Mouse (Mus musculus) liver, embryonic 16.5 days (tissue): ENCODE results near the gene 4632433K11Rik. TPM values are rescaled to one million over a fixed set of nuclear protein-coding genes. Genes with fewer than 3 reads are reported as not detected.
A peak's percentile ranks its signal among the peaks of the same experiment; 100 is the strongest.

ENCODE experiments used
- ATAC-seq: fragments of 200-750 bp; cut with Nextera tagmentation; 2 replicates; pipeline ENCODE4 v1.8.0; 2017; ENCODE audit warnings: low read depth, mild to moderate bottlenecking, moderate number of reproducible peaks, moderate library complexity
- H3K27ac ChIP-seq: fragments of 300-500 bp; sonication (generic); 2 replicates; pipeline ENCODE4 v1.5.1; 2014; ENCODE audit warnings: mild to moderate bottlenecking, low read length
- H3K27me3 ChIP-seq: fragments of 300-500 bp; sonication (generic); 2 replicates; pipeline ENCODE4 v1.6.1; 2014; ENCODE audit warnings: low read depth, low read length, mixed read lengths; ENCODE audit not compliant: control insufficient read depth, insufficient read depth
- H3K36me3 ChIP-seq: fragments of 300-500 bp; sonication (generic); 2 replicates; pipeline ENCODE4 v1.6.1; 2014; ENCODE audit warnings: mild to moderate bottlenecking; ENCODE audit not compliant: control insufficient read depth, insufficient read depth
- H3K4me1 ChIP-seq: fragments of 300-500 bp; sonication (generic); 2 replicates; pipeline ENCODE4 v1.6.1; 2014; ENCODE audit warnings: low read depth, low read length, mixed read lengths; ENCODE audit not compliant: control insufficient read depth
- H3K4me2 ChIP-seq: fragments of 300-500 bp; sonication (generic); 2 replicates; pipeline ENCODE4 v1.6.1; 2014; ENCODE audit warnings: low read depth, low read length, mixed read lengths
- H3K4me3 ChIP-seq: fragments of 300-500 bp; sonication (generic); 2 replicates; pipeline ENCODE4 v1.5.1; 2014; ENCODE audit warnings: low read depth, mild to moderate bottlenecking, low read length
- H3K9ac ChIP-seq: fragments of 300-500 bp; sonication (generic); 2 replicates; pipeline ENCODE4 v1.6.1; 2014; ENCODE audit warnings: low read depth, low read length
- H3K9me3 ChIP-seq: fragments of 300-500 bp; sonication (generic); replicated peaks from 2 replicates; pipeline ENCODE4 v1.6.1; 2016; ENCODE audit warnings: low read length; ENCODE audit not compliant: control insufficient read depth
- WGBS: fragments of 180-500 bp; shearing (Covaris S2); extraction: QIAGEN DNeasy Blood & Tissue Kit; methylation state at CpG from one replicate; pipeline ENCODE4 v1.1.7; 2014; ENCODE audit not compliant: insufficient replicate concordance; 5-methylcytosine and 5-hydroxymethylcytosine counted together
- polyA plus RNA-seq: library from polyadenylated mRNA; unstranded; fragments of >200 nt; fragmentation: Nextera tagmentation; extraction: Ambion mirVana; gene quantifications from 2 replicates; pipeline ENCODE4 v1.2.1, GENCODE M21; 2015

Gene 4632433K11Rik
- polyA plus RNA-seq, 1 experiment from 2014 or later = not detected

DNA sequence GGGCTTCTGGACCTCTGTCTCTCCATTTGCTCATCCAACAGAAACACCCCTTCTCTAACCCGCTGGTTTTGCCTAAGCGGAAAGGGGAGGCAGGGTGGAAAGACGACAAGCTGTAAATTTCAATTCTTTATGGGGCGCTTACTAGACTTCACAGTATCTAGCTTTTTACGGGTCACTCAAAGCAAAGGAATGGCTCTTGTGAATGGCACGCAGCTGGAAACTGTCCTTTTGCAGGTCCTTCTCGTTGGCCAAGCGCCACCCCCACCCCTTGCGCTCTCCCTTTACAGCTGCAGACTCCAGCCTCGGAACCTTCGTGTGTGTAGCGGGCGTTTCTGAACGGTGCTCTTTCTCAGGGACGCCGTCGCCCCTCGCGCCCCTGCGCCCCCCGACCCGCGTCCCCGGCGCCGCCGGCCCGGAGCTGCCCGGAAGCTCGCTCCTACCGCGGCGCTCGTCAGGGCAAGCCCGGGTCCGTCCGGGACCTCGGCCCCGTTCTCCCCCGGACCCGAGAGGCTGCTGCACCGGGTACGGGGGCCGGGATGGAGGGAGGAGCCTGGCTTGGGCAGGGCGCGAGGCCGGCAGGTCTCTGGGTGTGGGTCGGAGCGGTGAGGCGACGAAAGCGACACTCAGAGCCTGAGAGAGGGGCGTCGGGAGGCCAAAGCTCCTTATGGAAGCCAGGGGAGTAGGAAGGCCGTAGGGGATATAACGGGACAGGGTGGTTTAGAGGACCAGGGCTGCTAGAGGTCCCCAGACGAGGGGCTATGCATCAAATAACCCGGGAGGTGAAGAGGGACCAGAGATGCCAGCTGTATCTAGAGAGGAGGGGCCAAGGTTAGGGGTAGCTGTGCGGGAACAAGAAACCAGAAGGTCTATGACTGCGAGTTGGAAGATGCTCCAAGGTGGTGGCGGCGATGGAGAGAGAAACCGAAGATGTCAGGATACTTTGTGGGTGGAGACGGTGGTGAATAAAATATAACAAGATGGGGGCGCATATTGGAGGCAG, 17.6 kb downstream of the 4632433K11Rik start, which contains the start of gene Zfp580:
Gene Zfp580, plus strand, starts transcription at position 346 of the 1,000 bp plus-strand sequence.
- 2% methylated on average over 65 of the region's 65 CpGs for WGBS
- Histone ChIP-seq H3K4me3 (peak within 1 kb of the TSS; percentile 62), H3K27ac (no peak within 1 kb of the TSS), H3K4me1 (peaks cover 4% of the 10 kb centered on the region), H3K9me3 (no peaks in the 10 kb centered on the region), H3K27me3 (peaks cover 79% of the 10 kb centered on the region), H3K4me2 (peak within 1 kb of the TSS; percentile 74), H3K9ac (peak within 1 kb of the TSS; percentile 57), H3K36me3 (no peaks in the 10 kb centered on the region)
- peak; percentile 67 for ATAC-seq

DNA sequence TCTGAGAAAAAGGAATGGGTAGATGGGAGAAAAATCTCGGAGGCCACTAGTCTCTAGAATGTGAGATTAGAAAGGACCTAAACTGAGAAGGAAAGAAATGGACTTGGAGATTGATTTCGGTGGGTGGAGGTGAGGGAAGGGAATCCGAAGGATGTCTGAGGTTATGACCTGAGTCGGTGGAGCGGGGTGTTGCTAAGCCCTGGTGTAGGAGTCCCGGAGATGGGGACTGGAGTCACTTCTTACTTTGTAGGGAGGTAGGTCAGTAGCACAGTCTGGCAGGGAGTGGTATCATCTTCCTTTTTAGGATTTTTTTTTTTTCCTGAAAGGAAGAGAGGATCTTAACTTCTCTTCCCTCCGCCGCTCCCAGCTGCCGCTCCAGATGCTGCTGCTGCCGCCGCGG, 18.5 kb downstream of the 4632433K11Rik start:
- 4% methylated on average over 12 of the region's 12 CpGs for WGBS
- 0 out of 2 replicates have a peak overlapping the region, but pooled peaks have one; percentile 4 for H3K4me2 ChIP-seq
- no peak overlapping the region for H3K27ac ChIP-seq
- peaks cover 89% of the 10 kb centered on the region for H3K27me3 ChIP-seq
- peaks cover 4% of the 10 kb centered on the region for H3K4me1 ChIP-seq
- H3K9me3 ChIP-seq = no peaks in the 10 kb centered on the region
- no peaks in the 10 kb centered on the region for H3K36me3 ChIP-seq
- H3K4me3 ChIP-seq = peak overlapping the region; percentile 62
- H3K9ac ChIP-seq = no peak overlapping the region
- ATAC-seq = no peak

DNA sequence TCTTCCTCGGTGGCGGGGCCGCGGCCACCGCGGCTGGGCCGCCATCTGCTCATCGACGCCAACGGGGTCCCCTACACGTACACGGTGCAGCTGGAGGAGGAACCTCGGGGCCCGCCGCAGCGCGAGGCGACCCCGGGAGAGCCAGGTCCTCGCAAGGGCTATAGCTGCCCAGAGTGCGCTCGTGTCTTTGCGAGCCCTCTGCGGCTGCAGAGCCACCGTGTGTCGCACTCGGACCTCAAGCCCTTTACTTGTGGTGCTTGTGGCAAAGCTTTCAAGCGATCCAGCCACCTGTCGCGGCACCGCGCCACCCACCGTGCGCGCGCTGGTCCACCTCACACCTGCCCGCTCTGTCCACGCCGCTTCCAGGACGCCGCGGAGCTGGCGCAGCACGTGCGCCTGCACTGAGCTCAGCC, 19.0 kb downstream of the 4632433K11Rik start:
- Histone ChIP-seq H3K36me3 (no peaks in the 10 kb centered on the region), H3K27ac (no peak overlapping the region), H3K4me3 (peak overlapping the region; percentile 1; the same call in 1 of the 2 replicates), H3K4me2 (0 out of 2 replicates have a peak overlapping the region, but pooled peaks have one; percentile 4), H3K4me1 (peaks cover 4% of the 10 kb centered on the region), H3K9me3 (no peaks in the 10 kb centered on the region), H3K27me3 (peaks cover 94% of the 10 kb centered on the region), H3K9ac (no peak overlapping the region)
- no peak for ATAC-seq
- WGBS = 3% methylated on average over 45 of the region's 45 CpGs

DNA sequence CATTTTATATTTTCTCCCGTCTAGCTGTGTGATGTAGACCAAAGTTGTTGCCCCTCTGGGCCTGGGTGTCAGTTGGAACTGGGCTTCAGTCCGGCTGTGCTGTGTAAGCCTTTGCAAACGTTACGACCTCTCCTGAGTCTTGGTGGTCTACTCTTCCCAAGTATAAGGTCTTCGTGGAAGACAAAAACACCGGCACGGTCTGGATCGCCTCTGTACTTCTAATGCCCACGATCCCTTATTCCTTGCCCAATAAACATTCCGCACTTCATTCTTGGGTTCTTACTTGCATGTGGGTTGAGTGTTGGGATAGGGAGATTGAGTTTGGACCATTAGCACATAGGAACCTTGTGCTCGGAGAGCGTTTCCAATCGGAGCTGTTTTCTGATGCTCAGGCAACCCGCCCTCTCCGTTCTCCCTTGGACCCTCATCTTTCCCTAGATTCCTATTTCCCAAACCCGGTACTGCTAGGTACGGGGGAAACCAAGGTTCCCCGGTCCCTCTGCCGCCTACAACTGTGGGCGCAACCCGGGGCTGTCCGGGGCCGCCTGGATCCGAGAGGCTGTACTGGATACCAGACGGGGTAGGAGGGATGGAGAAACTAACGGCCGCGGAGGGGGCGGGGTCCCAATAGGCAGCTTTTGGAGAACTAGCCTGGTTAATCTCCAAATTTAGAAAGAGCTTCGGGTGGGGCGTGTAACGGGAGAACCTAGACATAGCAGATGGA, 19.7 kb downstream of the 4632433K11Rik start:
- Histone ChIP-seq H3K27me3 (peaks cover 98% of the 10 kb centered on the region), H3K4me1 (peaks cover 4% of the 10 kb centered on the region), H3K4me2 (peak overlapping the region; percentile 28), H3K4me3 (peak overlapping the region; percentile 34), H3K36me3 (no peaks in the 10 kb centered on the region), H3K27ac (no peak overlapping the region), H3K9ac (no peak overlapping the region), H3K9me3 (no peaks in the 10 kb centered on the region)
- 9% methylated on average over 32 of the region's 32 CpGs for WGBS
- ATAC-seq = no peak

DNA sequence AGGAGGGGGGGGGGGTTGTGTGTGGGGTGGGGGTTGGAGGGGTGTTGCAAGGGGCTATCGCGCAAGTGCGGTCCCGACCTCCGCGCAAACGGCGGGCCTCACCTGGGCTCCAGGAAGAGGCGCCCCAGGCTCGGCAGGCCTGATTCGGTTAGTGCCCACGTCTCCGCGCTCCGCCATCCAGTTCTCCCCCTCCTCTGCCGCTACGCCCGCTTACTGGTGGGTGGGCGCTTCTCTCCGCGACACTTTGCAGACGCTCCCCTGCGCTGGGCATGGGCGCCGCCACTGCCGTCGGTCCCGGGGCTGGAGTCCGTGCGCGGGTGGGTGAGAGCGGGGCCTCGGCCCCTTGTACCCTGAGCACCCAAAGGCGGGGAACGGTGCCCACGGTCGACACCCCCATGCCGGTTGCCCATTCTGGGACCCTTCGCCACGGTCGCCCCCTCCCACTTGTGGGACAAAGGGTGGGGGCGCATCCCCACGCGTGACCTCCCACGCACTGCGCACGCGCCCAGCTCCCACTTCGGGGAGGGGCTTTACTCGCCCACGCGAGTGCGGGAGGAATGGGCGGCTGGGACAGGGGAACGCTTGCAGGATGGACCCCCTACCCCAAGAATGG, 22.8 kb downstream of the 4632433K11Rik start:
- Histone ChIP-seq H3K36me3 (no peaks in the 10 kb centered on the region), H3K9ac (no peak overlapping the region), H3K4me1 (peaks cover 13% of the 10 kb centered on the region), H3K27me3 (peaks cover 68% of the 10 kb centered on the region), H3K4me2 (peak overlapping the region; percentile 38), H3K9me3 (no peaks in the 10 kb centered on the region), H3K27ac (no peak overlapping the region), H3K4me3 (peak overlapping the region; percentile 32)
- no peak for ATAC-seq
- 7% methylated on average over 49 of the region's 55 CpGs for WGBS

DNA sequence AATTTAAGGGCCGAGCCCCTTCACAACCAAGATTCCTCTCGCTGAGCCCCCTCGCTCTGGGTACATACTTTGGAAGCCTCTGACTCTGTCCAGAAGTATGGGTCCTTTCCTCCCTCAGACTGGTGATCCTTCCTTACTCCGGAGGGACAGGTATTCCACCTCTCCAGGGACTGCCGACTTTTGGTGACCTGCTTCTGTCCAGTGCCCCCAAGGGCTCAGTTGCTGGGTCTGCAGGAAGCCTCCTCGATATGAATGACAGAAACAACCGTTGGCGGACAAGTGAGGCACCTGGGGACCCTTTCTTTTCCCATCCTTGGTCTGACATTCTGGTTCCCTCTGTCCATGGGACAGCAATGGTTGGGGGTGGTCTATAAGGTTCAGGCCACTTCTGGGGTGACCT, 23.5 kb downstream of the 4632433K11Rik start:
- Histone ChIP-seq H3K4me3 (no peak overlapping the region), H3K4me2 (no peak overlapping the region), H3K4me1 (peaks cover 10% of the 10 kb centered on the region), H3K9ac (no peak overlapping the region), H3K9me3 (no peaks in the 10 kb centered on the region), H3K27ac (no peak overlapping the region), H3K27me3 (peaks cover 62% of the 10 kb centered on the region), H3K36me3 (no peaks in the 10 kb centered on the region)
- ATAC-seq = no peak
- WGBS = 26% methylated on average over 8 of the region's 8 CpGs

DNA sequence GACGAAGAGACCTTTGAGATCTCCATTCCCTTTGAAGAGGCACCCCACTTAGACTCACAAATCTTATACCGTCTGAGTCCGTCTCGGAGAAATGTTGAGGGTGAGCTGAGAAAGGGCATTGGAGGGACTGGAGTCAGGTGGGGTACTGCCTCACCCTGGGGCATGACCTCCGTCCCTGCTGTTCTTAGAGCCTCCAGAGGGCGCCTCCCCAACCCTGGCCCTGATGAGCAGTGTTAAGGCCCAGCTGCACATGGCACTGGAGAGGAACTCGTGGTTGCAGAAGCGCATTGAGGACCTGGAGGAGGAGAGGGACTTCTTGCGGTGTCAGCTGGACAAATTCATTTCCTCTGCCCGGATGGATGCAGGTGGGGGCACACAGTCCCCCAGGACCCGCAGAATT, 23.9 kb downstream of the 4632433K11Rik start:
- H3K9me3 ChIP-seq = no peaks in the 10 kb centered on the region
- 24% methylated on average over 11 of the region's 11 CpGs for WGBS
- peaks cover 58% of the 10 kb centered on the region for H3K27me3 ChIP-seq
- ATAC-seq = no peak
- H3K4me3 ChIP-seq = no peak overlapping the region
- no peaks in the 10 kb centered on the region for H3K36me3 ChIP-seq
- no peak overlapping the region for H3K4me2 ChIP-seq
- peaks cover 10% of the 10 kb centered on the region for H3K4me1 ChIP-seq
- no peak overlapping the region for H3K9ac ChIP-seq
- H3K27ac ChIP-seq = no peak overlapping the region

DNA sequence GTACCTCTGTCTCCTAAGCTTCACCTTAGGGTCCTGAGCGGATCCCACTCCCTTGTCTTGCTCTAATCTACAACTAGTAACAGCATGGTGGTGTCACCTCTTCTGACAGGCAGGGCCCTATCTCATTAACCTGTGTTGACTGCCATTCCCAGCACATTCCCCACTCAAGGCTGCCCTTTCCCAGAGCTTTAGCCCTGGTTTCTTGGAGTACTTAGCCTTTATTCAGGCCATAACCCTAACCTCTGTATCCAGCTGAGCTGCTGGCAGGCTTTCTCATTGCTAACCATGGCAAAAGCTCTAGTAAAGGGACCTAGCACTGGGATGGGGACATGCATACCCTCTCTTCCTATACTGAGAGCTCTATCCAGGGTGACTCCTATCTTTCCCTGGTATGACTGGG, 24.7 kb downstream of the 4632433K11Rik start:
- 67% methylated on average over 1 of the region's 1 CpGs for WGBS
- no peak for ATAC-seq
- Histone ChIP-seq H3K4me1 (peaks cover 13% of the 10 kb centered on the region), H3K4me2 (no peak overlapping the region), H3K36me3 (no peaks in the 10 kb centered on the region), H3K27me3 (peaks cover 49% of the 10 kb centered on the region), H3K9ac (no peak overlapping the region), H3K4me3 (no peak overlapping the region), H3K27ac (no peak overlapping the region), H3K9me3 (no peaks in the 10 kb centered on the region)
